Mouse (Mus musculus): ENCODE measurements around the gene Cars.
"Not testable (repeated sequence)": the region's sequence is repeated elsewhere in the genome, so short reads cannot be mapped to it uniquely, and the experiment has no call there.

Cars gene

GRCm38 (mm10) chr7:143599428-143600230 lies at the start of gene Cars:
Cars (minus strand) TSS chr7:143600090.
- peak; percentile 91 for DNase-seq (ENCODE audit: low read depth, low spot score)

- DNase-seq (ENCODE audit: low read depth, low spot score): peak; percentile 34
Measured at GRCm38 (mm10) chr7:143649034-143649768, 49.3 kb upstream of the Cars start, which contains the start of gene Tnfrsf22. Tnfrsf22 (minus strand) TSS chr7:143649661.

GRCm38 (mm10) chr7:143643949-143644348 lies 44.1 kb upstream of the Cars start:
- DNase-seq (ENCODE audit: low read depth, low spot score): not testable (repeated sequence)

- DNase-seq (ENCODE audit: low read depth, low spot score): no peak
Measured at GRCm38 (mm10) chr7:143636674-143637073, 36.8 kb upstream of the Cars start.

- DNase-seq (ENCODE audit: low read depth, low spot score): no peak
Measured at GRCm38 (mm10) chr7:143631503-143631902, 31.6 kb upstream of the Cars start.

GRCm38 (mm10) chr7:143629501-143629900 lies 29.6 kb upstream of the Cars start:
- DNase-seq (ENCODE audit: low read depth, low spot score): no peak

- DNase-seq (ENCODE audit: low read depth, low spot score): no peak
Measured at GRCm38 (mm10) chr7:143628540-143628939, 28.6 kb upstream of the Cars start, which contains the start of gene Tnfrsf26. Tnfrsf26 (minus strand) TSS chr7:143628722.

GRCm38 (mm10) chr7:143627555-143628286 lies 27.8 kb upstream of the Cars start:
- no peak for DNase-seq (ENCODE audit: low read depth, low spot score)

GRCm38 (mm10) chr7:143626178-143626577 lies 26.3 kb upstream of the Cars start:
- DNase-seq (ENCODE audit: low read depth, low spot score): no peak

- DNase-seq (ENCODE audit: low read depth, low spot score): no peak
Measured at GRCm38 (mm10) chr7:143625151-143625550, 25.3 kb upstream of the Cars start.

GRCm38 (mm10) chr7:143624561-143624960 lies 24.7 kb upstream of the Cars start:
- DNase-seq (ENCODE audit: low read depth, low spot score): no peak

GRCm38 (mm10) chr7:143620951-143621350 lies 21.1 kb upstream of the Cars start:
- DNase-seq (ENCODE audit: low read depth, low spot score): no peak

GRCm38 (mm10) chr7:143614404-143615135 lies 14.7 kb upstream of the Cars start:
- no peak for DNase-seq (ENCODE audit: low read depth, low spot score)

- DNase-seq (ENCODE audit: low read depth, low spot score): no peak
Measured at GRCm38 (mm10) chr7:143612215-143612614, 12.3 kb upstream of the Cars start.

GRCm38 (mm10) chr7:143605321-143605720 lies 5.4 kb upstream of the Cars start:
- DNase-seq (ENCODE audit: low read depth, low spot score): no peak

GRCm38 (mm10) chr7:143604889-143605288 lies 5.0 kb upstream of the Cars start:
- no peak for DNase-seq (ENCODE audit: low read depth, low spot score)

- DNase-seq (ENCODE audit: low read depth, low spot score): no peak
Measured at GRCm38 (mm10) chr7:143601705-143602104, 1.8 kb upstream of the Cars start.

GRCm38 (mm10) chr7:143600231-143600740 lies 396 bp upstream of the Cars start:
- no peak for DNase-seq (ENCODE audit: low read depth, low spot score)

GRCm38 (mm10) chr7:143594865-143595264 lies 5.0 kb downstream of the Cars start:
- DNase-seq (ENCODE audit: low read depth, low spot score): no peak

- no peak for DNase-seq (ENCODE audit: low read depth, low spot score)
Measured at GRCm38 (mm10) chr7:143592255-143592654, 7.6 kb downstream of the Cars start.

GRCm38 (mm10) chr7:143588006-143588405 lies 11.9 kb downstream of the Cars start:
- DNase-seq (ENCODE audit: low read depth, low spot score): no peak

Measured in retina, adult 2 months (tissue).